Mouse (Mus musculus): ENCODE data around the gene Nampt.

DNA sequence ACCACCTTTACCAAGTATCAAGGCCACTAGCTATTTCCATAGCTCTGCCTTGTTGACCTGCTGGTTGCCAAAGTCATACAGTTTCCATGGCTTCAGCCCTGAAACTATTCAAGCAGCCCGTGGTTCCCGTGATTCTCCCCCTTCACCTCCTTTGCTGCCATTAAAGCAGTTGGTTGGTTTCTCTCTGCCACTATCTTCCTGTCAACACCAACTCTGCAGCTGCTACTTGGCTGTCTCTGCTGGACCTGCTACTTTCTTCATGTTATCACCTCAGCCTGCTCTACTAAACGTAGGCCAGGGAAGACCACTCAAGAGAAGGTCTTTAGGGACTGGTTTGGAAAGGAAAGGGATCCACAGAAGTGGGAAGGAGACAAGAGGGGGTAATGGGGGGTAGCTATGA, 30.3 kb upstream of the Nampt start:
- TF ChIP-seq CTCF (conservative IDR thresholded peaks at IDR 0.05; ENCODE audit: low read length) (no peak), POU5F1 (IDR thresholded peaks at IDR 0.05; ENCODE audit: borderline replicate concordance, low read length) (no peak), NANOG (IDR thresholded peaks at IDR 0.05; ENCODE audit: borderline replicate concordance, low read length) (no peak)
